ENCODE assay signal across 9 mouse cellular contexts in the genomic region with DNA sequence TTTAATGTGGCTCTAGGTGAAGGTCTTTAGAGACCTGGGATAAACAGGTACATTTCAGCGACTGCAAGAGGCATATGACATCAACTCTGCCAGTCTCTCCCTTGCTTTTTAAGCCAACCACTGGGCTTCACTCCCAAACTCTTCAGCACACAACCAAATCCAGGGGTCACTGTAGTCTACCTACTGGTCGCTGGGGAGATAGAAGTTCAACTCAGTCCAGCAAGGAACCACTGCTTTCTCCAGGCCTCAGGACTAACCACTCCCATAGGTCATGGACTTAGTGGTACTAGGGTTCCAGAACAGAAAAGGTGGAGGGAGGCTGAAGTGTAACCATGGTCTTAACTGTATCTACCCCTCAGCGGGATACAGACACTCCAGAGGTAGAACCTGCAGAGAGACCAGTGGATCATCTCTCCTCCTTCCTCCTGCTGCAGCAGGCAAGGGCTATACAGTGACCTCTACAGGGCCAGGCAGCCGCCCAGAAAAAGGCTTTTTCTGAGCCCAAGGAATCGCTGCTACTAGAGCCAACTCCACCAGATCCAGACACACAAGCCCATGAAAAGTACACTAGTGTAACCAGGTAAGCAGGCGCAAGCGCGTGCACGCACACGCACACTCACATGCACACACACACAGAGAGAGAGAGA. TPM values are rescaled to one million over a fixed set of nuclear protein-coding genes. Genes with fewer than 3 reads are reported as not detected.
DNase-seq lines count a peak whose midpoint lies in the region; ATAC-seq lines count a peak whose summit lies in the region.
"Had no signal": no experiment of that assay in that cellular context is flagged by ENCODE, and none has a peak within 500 bp of the region (broad histone marks: within the 10 kb centered on the region; RNA-seq: fewer than 3 reads in every experiment).

No protein-coding gene starts in this region.

- H3K9me3 ChIP-seq in kidney, embryonic 14.5 days (ENCODE audit: control insufficient read depth, low read length) = no peaks in the 10 kb centered on the region
- H3K9me3 ChIP-seq in embryonic facial prominence, embryonic 11.5 days (replicated peaks; ENCODE audit: control insufficient read depth, low read length) = no peaks in the 10 kb centered on the region
- no peaks in the 10 kb centered on the region for H3K9me3 ChIP-seq in hindbrain, embryonic 14.5 days (ENCODE audit: control insufficient read depth, low read length)
- no peaks in the 10 kb centered on the region for H3K9me3 ChIP-seq in midbrain, embryonic 14.5 days (ENCODE audit: control insufficient read depth, low read length)

- no peak for ATAC-seq in kidney, embryonic 14.5 days (ENCODE audit: low FRiP score, low TSS enrichment)
- ATAC-seq in embryonic facial prominence, embryonic 11.5 days (replicated peaks; ENCODE audit: insufficient number of reproducible peaks, low FRiP score, low TSS enrichment, low read depth) = no peak
- no peak for ATAC-seq in hindbrain, embryonic 14.5 days (ENCODE audit: low FRiP score)
- ATAC-seq in midbrain, embryonic 14.5 days (ENCODE audit: low FRiP score, low TSS enrichment) = no peak

- H3K4me3 ChIP-seq in kidney, embryonic 14.5 days (ENCODE audit: low read length) = peak overlapping the region; percentile 77
- H3K4me3 ChIP-seq in embryonic facial prominence, embryonic 11.5 days (ENCODE audit: low read depth, low read length) = peak overlapping the region; percentile 74; the same call in 1 of the 2 replicates
- peak overlapping the region; percentile 78 for H3K4me3 ChIP-seq in hindbrain, embryonic 14.5 days (replicated peaks; ENCODE audit: low read length)
- peak overlapping the region; percentile 67 for H3K4me3 ChIP-seq in midbrain, embryonic 14.5 days (replicated peaks; ENCODE audit: low read depth, low read length)

- 78% methylated on average over 10 of the region's 10 CpGs for WGBS in kidney, embryonic 14.5 days
- 73% methylated on average over 10 of the region's 10 CpGs for WGBS in embryonic facial prominence, embryonic 11.5 days
- WGBS in hindbrain, embryonic 14.5 days = 73% methylated on average over 10 of the region's 10 CpGs
- WGBS in midbrain, embryonic 14.5 days = 69% methylated on average over 10 of the region's 10 CpGs

- H3K27me3 ChIP-seq in kidney, embryonic 14.5 days (ENCODE audit: control insufficient read depth, insufficient read depth, low read length) = no peaks in the 10 kb centered on the region
- H3K27me3 ChIP-seq in embryonic facial prominence, embryonic 11.5 days (ENCODE audit: control insufficient read depth, insufficient read depth, low read length) = no peaks in the 10 kb centered on the region
- H3K27me3 ChIP-seq in hindbrain, embryonic 14.5 days (ENCODE audit: control insufficient read depth, insufficient read depth, low read length) = peaks cover 9% of the 10 kb centered on the region; the same call in 1 of the 2 replicates
- peaks cover 6% of the 10 kb centered on the region; the same call in 1 of the 2 replicates for H3K27me3 ChIP-seq in midbrain, embryonic 14.5 days (ENCODE audit: control insufficient read depth, insufficient read depth, low read length)

- H3K36me3 ChIP-seq in kidney, embryonic 14.5 days (ENCODE audit: control insufficient read depth, insufficient read depth, low read length) = no peaks in the 10 kb centered on the region
- no peaks in the 10 kb centered on the region; the same call in 1 of the 2 replicates for H3K36me3 ChIP-seq in embryonic facial prominence, embryonic 11.5 days (replicated peaks; ENCODE audit: control insufficient read depth, insufficient read depth, low read depth, low read length)
- no peaks in the 10 kb centered on the region for H3K36me3 ChIP-seq in hindbrain, embryonic 14.5 days (replicated peaks; ENCODE audit: control insufficient read depth, insufficient read depth)
- no peaks in the 10 kb centered on the region for H3K36me3 ChIP-seq in midbrain, embryonic 14.5 days (ENCODE audit: control insufficient read depth, insufficient read depth, low read length)

- no peak for DNase-seq in kidney, postnatal 36 days
- DNase-seq in embryonic facial prominence, embryonic 11.5 days (ENCODE audit: low spot score) = no peak
- no peak for DNase-seq in hindbrain, embryonic 14.5 days (ENCODE audit: low spot score)
- no peak for DNase-seq in midbrain, embryonic 14.5 days
- DNase-seq in right cerebral cortex, postnatal 4 days = no peak
- no peak for DNase-seq in gastrocnemius, postnatal 4 days (ENCODE audit: low spot score in 2 of 2)
- no peak for DNase-seq in Muller cell, postnatal 12 days (ENCODE audit: inconsistent ontology term)

- H3K9ac ChIP-seq in kidney, embryonic 14.5 days (ENCODE audit: low read depth, low read length) = peak overlapping the region; percentile 90; the same call in 1 of the 2 replicates
- H3K9ac ChIP-seq in embryonic facial prominence, embryonic 11.5 days (replicated peaks; ENCODE audit: low read length) = no peak overlapping the region; the same call in 1 of the 2 replicates
- peak overlapping the region; percentile 94 for H3K9ac ChIP-seq in hindbrain, embryonic 14.5 days
- H3K9ac ChIP-seq in midbrain, embryonic 14.5 days (replicated peaks; ENCODE audit: low read length) = no peak overlapping the region; the same call in 1 of the 2 replicates

- peak overlapping the region; percentile 97 for H3K4me2 ChIP-seq in kidney, embryonic 14.5 days (replicated peaks; ENCODE audit: low read depth, low read length)
- peak overlapping the region; percentile 99 for H3K4me2 ChIP-seq in embryonic facial prominence, embryonic 11.5 days (ENCODE audit: low read depth, low read length)
- peak overlapping the region; percentile 98 for H3K4me2 ChIP-seq in hindbrain, embryonic 14.5 days (replicated peaks)
- H3K4me2 ChIP-seq in midbrain, embryonic 14.5 days (ENCODE audit: low read length) = peak overlapping the region; percentile 95

- peaks cover 40% of the 10 kb centered on the region for H3K4me1 ChIP-seq in kidney, embryonic 14.5 days (ENCODE audit: control insufficient read depth, insufficient read depth, low read length)
- peaks cover 10% of the 10 kb centered on the region for H3K4me1 ChIP-seq in embryonic facial prominence, embryonic 11.5 days (ENCODE audit: control insufficient read depth, insufficient read depth, low read length)
- peaks cover 10% of the 10 kb centered on the region for H3K4me1 ChIP-seq in hindbrain, embryonic 14.5 days (replicated peaks; ENCODE audit: control insufficient read depth, insufficient read depth, low read length)
- peaks cover 7% of the 10 kb centered on the region; the same call in 1 of the 2 replicates for H3K4me1 ChIP-seq in midbrain, embryonic 14.5 days (ENCODE audit: control insufficient read depth, insufficient read depth, low read length)

- no peak overlapping the region for H3K27ac ChIP-seq in kidney, embryonic 14.5 days (ENCODE audit: low read depth, low read length)
- H3K27ac ChIP-seq in embryonic facial prominence, embryonic 11.5 days (replicated peaks; ENCODE audit: low read depth, low read length) = no peak overlapping the region
- H3K27ac ChIP-seq in hindbrain, embryonic 14.5 days = no peak overlapping the region
- no peak overlapping the region for H3K27ac ChIP-seq in midbrain, embryonic 14.5 days (replicated peaks; ENCODE audit: low read depth, low read length)
- H3K27ac ChIP-seq: macrophage had no signal

RNA-seq across cellular contexts. Expression of a gene that starts 1.3 kb away (rescaled TPM):
- 86.1 and 95.5 TPM in 2 replicates for polyA plus RNA-seq in kidney, embryonic 14.5 days (2014; fragmentation: Nextera tagmentation; extraction: Ambion mirVana)
- polyA plus RNA-seq in embryonic facial prominence, embryonic 11.5 days (2014; fragmentation: Nextera tagmentation; extraction: Ambion mirVana) = 48.3 and 50.2 TPM in 2 replicates
- polyA plus RNA-seq in hindbrain, embryonic 14.5 days (2014; fragmentation: Nextera tagmentation; extraction: Ambion mirVana) = 53.5 and 56.9 TPM in 2 replicates
- 36.7 and 39.2 TPM in 2 replicates for polyA plus RNA-seq in midbrain, embryonic 14.5 days (2014; fragmentation: Nextera tagmentation; extraction: Ambion mirVana)
- total RNA-seq in gastrocnemius, postnatal 4 days (2021) = 10 to 100 TPM; 35.4 to 35.6 TPM
- polyA plus RNA-seq: macrophage had no signal

RNA-seq across cellular contexts. Expression of a gene that starts 9.4 kb away (rescaled TPM):
- 0.66 TPM in 1 of 2 replicates, not detected in the other for polyA plus RNA-seq in kidney, embryonic 14.5 days (2014; fragmentation: Nextera tagmentation; extraction: Ambion mirVana)
- 0.48 TPM in 1 of 2 replicates, not detected in the other for polyA plus RNA-seq in embryonic facial prominence, embryonic 11.5 days (2014; fragmentation: Nextera tagmentation; extraction: Ambion mirVana)
- 0.83 TPM in 1 of 2 replicates, not detected in the other for polyA plus RNA-seq in hindbrain, embryonic 14.5 days (2014; fragmentation: Nextera tagmentation; extraction: Ambion mirVana)
- polyA plus RNA-seq in midbrain, embryonic 14.5 days (2014; fragmentation: Nextera tagmentation; extraction: Ambion mirVana) = not detected in 2 replicates
- not detected for total RNA-seq in gastrocnemius, postnatal 4 days (2021)
- polyA plus RNA-seq: macrophage had no signal

RNA-seq across cellular contexts. Expression of a gene that starts 16.4 kb away (rescaled TPM):
- polyA plus RNA-seq in kidney, embryonic 14.5 days (2014; fragmentation: Nextera tagmentation; extraction: Ambion mirVana) = 14.2 and 17.0 TPM in 2 replicates
- polyA plus RNA-seq in embryonic facial prominence, embryonic 11.5 days (2014; fragmentation: Nextera tagmentation; extraction: Ambion mirVana) = 18.6 and 22.9 TPM in 2 replicates
- polyA plus RNA-seq in hindbrain, embryonic 14.5 days (2014; fragmentation: Nextera tagmentation; extraction: Ambion mirVana) = 7.8 and 8.2 TPM in 2 replicates
- 6.5 and 8.9 TPM in 2 replicates for polyA plus RNA-seq in midbrain, embryonic 14.5 days (2014; fragmentation: Nextera tagmentation; extraction: Ambion mirVana)
- total RNA-seq in gastrocnemius, postnatal 4 days (2021) = 1 to 10 TPM; 7.5 TPM

RNA-seq across cellular contexts. Expression of a gene that starts 16.4 kb away (rescaled TPM):
- polyA plus RNA-seq in kidney, embryonic 14.5 days (2014; fragmentation: Nextera tagmentation; extraction: Ambion mirVana) = 48.3 and 55.4 TPM in 2 replicates
- 46.2 and 56.4 TPM in 2 replicates for polyA plus RNA-seq in embryonic facial prominence, embryonic 11.5 days (2014; fragmentation: Nextera tagmentation; extraction: Ambion mirVana)
- polyA plus RNA-seq in hindbrain, embryonic 14.5 days (2014; fragmentation: Nextera tagmentation; extraction: Ambion mirVana) = 74.7 and 76.7 TPM in 2 replicates
- 79.5 and 89.5 TPM in 2 replicates for polyA plus RNA-seq in midbrain, embryonic 14.5 days (2014; fragmentation: Nextera tagmentation; extraction: Ambion mirVana)
- 10 to 100 TPM; 66.4 to 75.4 TPM for total RNA-seq in gastrocnemius, postnatal 4 days (2021)

RNA-seq across cellular contexts. Expression of a gene that starts 20.6 kb away (rescaled TPM):
- 25.3 and 34.4 TPM in 2 replicates for polyA plus RNA-seq in kidney, embryonic 14.5 days (2014; fragmentation: Nextera tagmentation; extraction: Ambion mirVana)
- polyA plus RNA-seq in embryonic facial prominence, embryonic 11.5 days (2014; fragmentation: Nextera tagmentation; extraction: Ambion mirVana) = 24.1 and 26.6 TPM in 2 replicates
- 22.8 and 25.6 TPM in 2 replicates for polyA plus RNA-seq in hindbrain, embryonic 14.5 days (2014; fragmentation: Nextera tagmentation; extraction: Ambion mirVana)
- 22.8 and 24.5 TPM in 2 replicates for polyA plus RNA-seq in midbrain, embryonic 14.5 days (2014; fragmentation: Nextera tagmentation; extraction: Ambion mirVana)
- total RNA-seq in gastrocnemius, postnatal 4 days (2021) = 10 to 100 TPM; 25.7 to 29.6 TPM

Comparison
In these comparisons a context has a peak if more than half of its experiments do, and no peak if none do; other contexts are left out.
1. H3K9ac ChIP-seq: peak in kidney, embryonic 14.5 days (single experiment) and hindbrain, embryonic 14.5 days (single experiment); none in embryonic facial prominence, embryonic 11.5 days (single experiment) and midbrain, embryonic 14.5 days (single experiment).
2. Peak in every context shown above with its lines, with median percentiles within 50 percentile points of each other: H3K4me2 ChIP-seq and H3K4me3 ChIP-seq.